Mouse (Mus musculus): ENCODE measurements around the gene Rrm1. TPM values are rescaled to one million over a fixed set of nuclear protein-coding genes. Genes with fewer than 3 reads are reported as not detected.
"Not testable (repeated sequence)": the region's sequence is repeated elsewhere in the genome, so short reads cannot be mapped to it uniquely, and the experiment has no call there.

The Rrm1 gene
- total RNA-seq, 2 experiments from 2014 or later: 133 to 265 TPM

DNA sequence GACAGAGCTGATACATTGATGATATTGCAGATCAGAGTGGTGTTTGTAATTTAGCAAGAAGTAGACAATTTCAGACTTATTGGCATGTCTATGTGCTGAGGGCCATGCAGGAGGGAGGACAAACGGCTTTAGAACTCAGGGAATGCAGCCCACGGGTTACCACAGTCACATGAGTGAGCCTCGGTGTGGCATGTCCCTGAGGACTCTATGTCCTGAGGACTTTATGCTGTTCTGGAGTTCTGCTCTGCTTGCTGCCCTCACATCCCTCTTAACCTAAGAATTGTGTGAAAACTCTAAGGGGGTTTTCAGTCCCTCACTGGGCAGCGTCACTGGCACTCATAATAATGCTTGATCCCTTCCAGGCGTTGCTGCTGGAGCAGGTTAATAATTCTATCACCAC lies 31.2 kb downstream of the Rrm1 start:
- ATAC-seq (replicated peaks; ENCODE audit: low FRiP score, poor library complexity, severe bottlenecking): no peak

DNA sequence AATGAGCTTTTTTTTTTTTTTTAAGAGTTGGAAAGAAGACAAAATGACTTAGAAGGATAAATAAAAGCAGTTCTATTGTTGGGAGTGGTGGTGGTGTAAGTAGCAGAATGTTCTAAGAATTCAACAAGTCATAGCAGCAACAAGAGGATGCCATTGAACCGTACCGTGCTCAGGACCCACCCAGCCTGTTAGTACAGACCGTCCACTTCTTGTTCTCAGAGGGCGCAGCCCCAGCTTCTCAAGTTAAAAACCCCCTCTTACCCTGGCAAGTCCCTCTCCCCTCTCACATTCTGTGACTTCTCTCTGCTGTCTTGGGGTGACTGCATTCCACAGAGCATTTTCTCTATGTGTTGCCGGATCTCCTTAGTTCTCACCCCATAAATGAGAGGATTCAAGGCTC lies 35.1 kb downstream of the Rrm1 start:
- ATAC-seq (replicated peaks; ENCODE audit: low FRiP score, poor library complexity, severe bottlenecking): no peak

DNA sequence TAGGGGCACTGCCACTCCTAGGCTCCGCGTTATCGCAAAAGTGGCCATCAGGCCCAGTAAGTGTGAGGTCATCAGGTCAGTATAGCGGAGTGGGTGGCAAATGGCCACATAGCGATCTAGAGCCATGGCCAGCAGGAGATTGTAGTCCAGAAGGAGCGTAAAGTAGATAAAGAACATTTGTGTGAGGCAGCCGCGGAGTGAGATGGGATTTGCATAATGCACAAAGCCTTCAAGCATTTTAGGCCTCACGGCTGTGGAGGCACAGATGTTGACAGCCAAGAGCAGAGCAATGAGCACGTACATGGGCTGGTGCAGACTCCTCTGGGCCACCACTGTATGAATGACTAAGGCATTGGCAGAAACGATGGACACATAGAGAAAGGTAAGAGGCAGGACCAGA lies 35.9 kb downstream of the Rrm1 start:
- ATAC-seq (replicated peaks; ENCODE audit: low FRiP score, poor library complexity, severe bottlenecking): no peak

DNA sequence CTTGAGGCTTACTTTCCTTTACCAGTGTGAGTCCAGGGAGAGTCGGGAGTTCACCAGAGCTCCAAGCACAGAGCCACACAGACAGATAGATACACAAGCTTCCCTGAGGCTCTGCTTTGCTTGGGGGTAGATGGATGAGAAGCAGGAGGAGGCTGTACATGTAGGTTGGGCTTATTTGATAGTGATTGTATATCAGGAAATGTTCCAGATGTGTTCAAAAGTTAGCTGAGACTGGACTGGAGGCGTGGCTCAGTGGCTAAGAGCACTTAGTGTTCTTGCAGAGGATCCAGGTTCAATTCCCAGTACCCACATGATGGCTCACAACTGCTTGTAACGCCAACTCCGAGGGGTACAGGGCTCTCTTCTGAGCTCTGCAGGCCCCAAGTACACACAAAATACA lies 36.9 kb downstream of the Rrm1 start:
- no peak for ATAC-seq (replicated peaks; ENCODE audit: low FRiP score, poor library complexity, severe bottlenecking)

DNA sequence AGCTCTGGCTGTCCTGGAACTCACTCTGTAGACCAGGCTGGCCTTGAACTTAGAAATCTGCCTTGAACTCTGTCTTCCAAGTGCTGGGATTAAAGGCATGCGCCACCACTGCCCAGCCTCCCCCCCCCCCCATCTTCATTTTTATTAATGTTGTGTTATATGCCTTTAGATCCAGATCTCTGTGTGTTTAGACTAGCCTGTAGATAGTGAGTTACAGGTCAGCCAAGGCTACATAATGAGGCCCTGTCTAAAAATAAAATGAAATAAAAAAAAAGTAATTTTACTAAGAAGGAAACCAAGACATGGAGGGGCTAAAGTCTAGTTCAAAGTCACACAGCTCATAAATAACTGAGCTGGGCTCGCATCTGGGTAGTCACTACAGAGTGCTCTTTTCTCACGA lies 37.4 kb downstream of the Rrm1 start:
- no peak for ATAC-seq (replicated peaks; ENCODE audit: low FRiP score, poor library complexity, severe bottlenecking)

DNA sequence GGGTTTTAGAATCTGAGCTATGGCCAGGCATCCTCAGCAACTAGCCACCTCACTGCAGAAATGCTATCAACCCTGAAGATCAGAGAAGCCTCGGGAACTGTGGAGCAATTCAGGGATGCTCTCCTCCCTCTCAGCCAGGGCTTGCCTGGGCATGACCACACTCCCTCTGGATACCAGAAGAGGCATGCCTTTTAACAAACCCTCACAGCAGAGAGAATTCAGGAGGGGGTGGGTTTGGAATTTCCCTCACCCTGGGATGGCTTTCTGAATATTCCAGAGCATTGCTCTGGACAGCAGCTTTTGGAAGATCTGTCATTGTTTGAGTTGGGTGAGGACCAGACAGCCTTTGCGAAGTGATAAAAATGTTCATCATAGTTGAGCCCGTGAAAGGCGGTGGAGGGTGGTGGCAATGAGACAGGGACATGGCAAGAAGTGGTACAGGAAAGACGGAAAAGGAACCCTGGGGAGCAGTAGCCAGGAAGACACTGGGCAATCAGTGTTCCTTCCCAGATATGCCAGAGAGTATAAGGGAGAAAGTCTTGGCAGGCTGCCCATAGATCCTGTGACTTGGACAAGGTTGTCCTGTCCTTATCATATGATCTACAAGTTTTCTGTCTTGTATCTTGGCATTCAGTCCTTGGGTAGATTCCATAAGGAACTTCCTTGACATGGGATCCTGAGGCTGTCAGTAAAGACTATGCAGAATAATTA lies 38.0 kb downstream of the Rrm1 start:
- ATAC-seq (replicated peaks; ENCODE audit: low FRiP score, poor library complexity, severe bottlenecking): no peak

DNA sequence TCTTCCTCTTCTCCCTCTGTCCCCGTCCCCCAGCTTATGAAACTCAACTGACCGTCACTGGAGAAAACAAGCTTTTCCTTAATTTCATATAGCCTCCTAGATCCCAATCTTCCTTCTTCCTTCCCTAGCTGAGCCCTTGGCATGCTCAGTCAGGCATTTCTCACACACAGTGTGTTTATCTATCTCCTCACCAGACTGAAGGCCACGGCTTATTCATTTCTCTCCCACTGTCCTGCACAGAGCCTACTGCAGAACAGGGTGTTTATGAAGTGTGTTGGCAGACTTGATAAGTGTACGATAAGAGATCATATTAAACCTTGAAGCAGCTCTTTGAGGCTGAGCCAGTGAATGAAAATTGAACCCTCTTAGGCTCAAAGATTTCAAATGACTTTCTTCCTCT lies 39.3 kb downstream of the Rrm1 start:
- ATAC-seq (replicated peaks; ENCODE audit: low FRiP score, poor library complexity, severe bottlenecking): no peak

DNA sequence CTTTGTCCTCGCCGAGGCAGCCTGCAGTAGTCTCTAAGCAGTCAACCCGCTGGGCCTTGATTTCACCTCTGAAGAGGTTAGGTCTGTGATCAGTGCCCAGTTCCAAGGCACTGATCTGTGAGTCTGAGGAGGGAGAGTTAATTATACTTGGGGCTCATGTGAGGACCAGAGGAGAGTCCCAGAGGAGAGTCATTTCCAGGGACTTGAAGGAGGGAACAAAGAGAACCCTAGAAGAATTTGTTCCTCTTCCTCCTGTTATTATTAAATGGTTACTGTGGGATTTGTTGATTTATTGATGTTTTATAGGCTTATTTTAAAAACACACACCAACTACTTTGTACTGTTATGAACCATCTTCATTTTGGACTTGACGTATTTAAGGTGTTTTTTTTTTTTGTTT lies 40.1 kb downstream of the Rrm1 start, which contains the start of gene Olfr543:
TSS of gene Olfr543 (minus strand) at position 101 of the 400 bp plus-strand sequence.
- no peak for ATAC-seq (replicated peaks; ENCODE audit: low FRiP score, poor library complexity, severe bottlenecking)

DNA sequence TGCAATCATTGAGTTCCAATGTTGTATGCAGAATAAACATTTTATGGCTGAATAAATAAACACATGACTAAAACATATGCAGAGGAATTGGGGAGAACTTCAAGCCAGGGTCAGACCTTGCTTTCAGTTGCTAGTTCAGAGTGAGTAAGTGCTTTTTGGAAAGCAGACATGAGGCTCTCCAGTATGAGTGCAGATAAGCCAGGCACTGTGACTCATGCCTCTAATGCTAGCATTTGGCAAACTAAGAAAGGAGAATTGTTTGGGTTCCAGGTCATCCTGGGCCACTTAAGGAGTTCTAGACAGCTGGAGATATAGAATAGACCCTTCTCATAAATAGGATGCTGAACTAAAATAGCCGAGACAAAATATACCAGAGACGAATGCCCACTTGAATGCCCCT lies 42.2 kb downstream of the Rrm1 start:
- ATAC-seq (replicated peaks; ENCODE audit: low FRiP score, poor library complexity, severe bottlenecking): no peak

DNA sequence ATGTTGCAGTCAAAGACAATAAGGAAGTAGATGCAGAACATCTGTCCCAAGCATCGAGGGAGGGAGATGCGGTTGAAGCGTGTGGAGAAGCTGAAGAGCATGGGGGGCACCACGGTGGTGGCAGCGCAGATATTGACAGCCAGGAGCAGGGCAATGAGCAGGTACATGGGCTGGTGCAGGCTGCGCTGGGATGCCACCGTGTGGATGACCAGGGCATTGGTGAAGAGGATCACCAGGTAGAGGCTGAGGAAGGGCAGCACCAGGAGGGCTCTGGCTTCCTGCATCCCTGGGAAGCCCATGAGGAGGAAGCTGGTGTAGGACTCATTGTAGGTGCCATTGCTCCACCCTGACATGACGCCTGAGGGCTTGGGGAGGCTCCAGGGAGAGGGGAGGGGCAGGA lies 43.3 kb downstream of the Rrm1 start:
- ATAC-seq (replicated peaks; ENCODE audit: low FRiP score, poor library complexity, severe bottlenecking): not testable (repeated sequence)

DNA sequence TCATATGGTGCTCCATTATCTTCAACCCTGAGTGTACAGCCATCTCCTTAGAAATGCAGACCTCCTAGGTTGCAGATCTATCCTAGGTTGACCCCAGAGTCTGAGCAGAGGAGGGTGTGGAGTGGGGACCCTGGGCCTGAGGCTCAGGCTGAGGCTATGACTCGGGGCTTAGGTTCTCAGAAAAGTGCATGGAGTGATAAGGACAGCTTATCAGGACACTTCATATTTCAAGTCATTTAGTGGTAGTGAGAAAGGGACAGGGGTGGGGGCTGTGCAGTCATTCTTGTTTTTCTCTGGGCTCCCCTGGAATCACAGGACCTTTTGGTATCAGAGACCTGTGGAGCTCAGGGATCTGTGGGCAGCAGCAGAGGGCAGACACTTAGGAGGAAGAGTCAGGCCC lies 44.6 kb downstream of the Rrm1 start:
- no peak for ATAC-seq (replicated peaks; ENCODE audit: low FRiP score, poor library complexity, severe bottlenecking)

DNA sequence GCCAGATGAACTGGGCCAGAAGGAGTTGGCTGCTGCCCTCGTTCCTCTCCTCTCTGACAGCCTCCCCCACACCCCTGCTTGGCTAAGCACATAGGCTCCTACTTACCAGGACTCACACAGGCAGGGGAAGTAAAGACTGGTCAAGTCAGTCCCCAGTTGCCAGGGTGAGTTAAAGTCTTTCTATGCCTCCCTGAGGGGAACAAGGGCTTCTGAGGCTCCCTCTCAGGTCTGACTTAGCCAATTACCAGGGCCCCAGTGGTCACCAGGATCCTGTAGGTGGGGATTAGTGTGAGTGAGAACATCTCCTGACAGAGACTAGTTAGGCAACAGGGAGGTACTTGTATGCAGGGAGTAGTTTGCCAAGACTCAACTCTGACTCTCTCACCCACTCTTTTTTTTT lies 46.7 kb downstream of the Rrm1 start, which contains the start of gene Olfr544:
TSS of gene Olfr544 (minus strand) at position 153 of the 400 bp plus-strand sequence.
- no peak for ATAC-seq (replicated peaks; ENCODE audit: low FRiP score, poor library complexity, severe bottlenecking)

DNA sequence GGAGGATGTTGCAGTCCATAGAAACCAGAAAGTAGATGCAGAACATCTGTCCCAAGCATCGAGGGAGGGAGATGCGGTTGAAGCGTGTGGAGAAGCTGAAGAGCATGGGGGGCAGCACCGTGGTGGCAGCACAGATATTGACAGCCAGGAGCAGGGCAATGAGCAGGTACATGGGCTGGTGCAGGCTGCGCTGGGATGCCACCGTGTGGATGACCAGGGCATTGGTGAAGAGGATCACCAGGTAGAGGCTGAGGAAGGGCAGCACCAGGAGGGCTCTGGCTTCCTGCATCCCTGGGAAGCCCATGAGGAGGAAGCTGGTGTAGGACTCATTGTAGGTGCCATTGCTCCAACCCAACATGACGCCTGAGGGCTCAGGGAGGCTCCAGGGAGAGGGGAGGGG lies 52.9 kb downstream of the Rrm1 start:
- ATAC-seq (replicated peaks; ENCODE audit: low FRiP score, poor library complexity, severe bottlenecking): peak; percentile 46

DNA sequence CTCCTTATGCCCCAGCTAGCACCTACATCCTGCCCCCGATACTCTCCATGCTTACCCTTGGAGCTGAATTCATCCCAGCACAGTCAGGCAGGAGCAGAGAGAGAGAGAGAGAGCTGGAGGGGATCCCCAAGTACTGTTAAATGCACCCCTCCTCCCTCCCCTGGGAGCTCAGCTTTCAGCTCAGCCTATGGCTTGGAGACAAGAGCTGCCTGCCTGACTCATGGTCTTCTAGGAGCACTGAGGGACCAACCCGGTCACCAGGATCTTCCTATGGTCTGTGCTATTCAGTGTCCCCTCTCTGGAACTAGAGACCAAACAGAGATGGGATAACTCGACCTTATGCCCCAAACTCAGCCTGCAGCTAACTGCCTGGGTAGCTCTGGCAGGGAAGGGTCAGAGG lies 58.0 kb downstream of the Rrm1 start, which contains the start of gene Olfr545:
TSS of gene Olfr545 (minus strand) at position 101 of the 400 bp plus-strand sequence.
- ATAC-seq (replicated peaks; ENCODE audit: low FRiP score, poor library complexity, severe bottlenecking): no peak

DNA sequence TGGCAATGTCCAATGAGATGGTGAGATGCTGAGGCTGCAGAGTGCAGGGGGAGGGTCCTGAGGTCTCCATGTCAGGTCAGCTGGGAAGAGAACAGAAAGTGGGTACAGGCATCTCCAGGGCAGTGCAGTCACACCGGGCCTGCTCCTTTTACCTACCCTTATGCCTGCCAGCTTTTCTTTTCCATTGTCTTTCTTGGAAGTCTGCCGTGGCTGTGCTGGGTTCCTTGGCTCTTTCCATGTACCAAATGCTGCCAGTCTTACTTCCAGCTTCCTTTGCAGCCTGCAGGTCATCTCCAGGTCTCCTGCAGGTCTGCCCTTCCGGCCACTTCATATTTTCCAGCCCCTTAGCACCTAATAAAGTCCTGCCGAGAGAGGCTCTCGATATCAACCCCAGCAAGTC lies 60.5 kb downstream of the Rrm1 start:
- ATAC-seq (replicated peaks; ENCODE audit: low FRiP score, poor library complexity, severe bottlenecking): no peak

DNA sequence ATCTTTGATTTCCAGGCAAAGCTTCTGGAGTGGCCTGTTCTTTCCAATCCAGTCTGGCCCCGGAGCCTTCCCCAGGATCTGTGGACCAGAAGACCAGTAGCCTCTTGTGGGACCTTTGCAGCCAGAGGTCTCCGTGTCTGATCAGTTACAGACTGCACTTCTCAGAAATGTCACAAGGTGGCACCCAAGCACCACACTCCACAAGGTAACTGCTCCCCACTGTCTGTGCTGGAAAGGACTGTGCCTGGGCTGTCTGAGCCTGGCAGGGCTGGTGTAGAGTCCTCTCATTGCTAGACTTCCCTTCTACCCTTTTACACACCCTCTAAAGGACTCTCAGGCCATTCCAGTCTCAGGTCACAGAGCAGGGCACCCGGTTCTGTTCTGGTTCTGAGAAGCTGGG lies 65.4 kb downstream of the Rrm1 start:
- ATAC-seq (replicated peaks; ENCODE audit: low FRiP score, poor library complexity, severe bottlenecking): peak; percentile 80

DNA sequence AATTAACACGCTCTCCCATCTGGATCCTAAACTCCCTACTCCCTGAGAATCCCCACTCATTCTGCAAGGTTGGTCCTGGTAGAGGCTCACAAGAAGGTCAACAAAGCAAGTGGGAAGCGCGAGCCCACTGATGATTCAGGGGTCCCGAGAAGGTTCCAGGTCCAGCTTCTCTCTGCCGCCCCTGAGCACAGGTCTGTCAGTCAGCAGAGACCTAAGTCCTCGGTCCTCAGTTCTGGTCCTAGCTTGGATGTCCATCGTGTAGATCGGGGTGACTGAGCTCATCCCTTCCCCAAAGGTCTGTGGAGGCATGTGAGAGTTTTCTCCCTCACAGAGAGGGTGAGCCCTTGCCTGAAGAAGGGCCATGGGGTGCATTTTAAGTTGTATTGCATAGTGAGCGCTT lies 66.6 kb downstream of the Rrm1 start:
- ATAC-seq (replicated peaks; ENCODE audit: low FRiP score, poor library complexity, severe bottlenecking): no peak

DNA sequence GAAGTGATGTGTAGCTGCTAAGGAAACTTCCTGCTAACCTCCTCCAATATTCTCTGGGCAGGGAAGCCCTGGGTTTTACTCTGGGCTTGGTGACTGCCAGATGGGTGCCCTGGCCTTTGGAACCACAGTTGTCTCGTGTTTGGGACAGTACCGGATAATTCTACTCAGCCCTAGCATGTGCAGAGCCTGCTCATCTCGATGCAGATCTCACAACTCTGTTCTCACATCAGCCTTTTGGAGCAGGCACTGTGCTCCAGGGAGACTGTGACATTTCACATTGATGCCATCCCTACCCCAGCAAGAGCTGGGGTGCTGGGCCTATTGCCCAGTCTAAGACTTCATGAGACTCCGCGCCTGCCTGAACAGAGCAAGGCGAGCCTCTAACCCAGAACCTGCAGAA lies 67.2 kb downstream of the Rrm1 start:
- ATAC-seq (replicated peaks; ENCODE audit: low FRiP score, poor library complexity, severe bottlenecking): no peak

DNA sequence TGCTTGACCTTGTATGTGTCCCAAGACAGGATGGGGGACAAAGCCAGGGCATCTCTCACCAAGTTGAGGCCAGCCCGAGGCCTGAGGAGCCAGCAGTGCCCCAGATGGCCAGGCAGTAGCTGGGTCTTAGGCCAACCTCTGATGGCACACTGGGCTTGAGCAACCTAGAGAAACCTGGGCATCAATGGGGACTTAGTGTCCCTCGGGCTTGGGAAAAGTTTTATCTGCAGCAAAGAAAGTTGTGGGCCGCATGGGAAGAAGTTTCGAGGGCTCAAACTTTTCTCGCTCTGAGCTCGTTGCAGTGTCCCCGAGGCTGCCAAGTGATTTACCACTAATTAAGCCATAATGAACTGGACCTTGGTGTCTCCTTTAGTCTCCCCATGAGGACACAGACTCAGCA lies 68.2 kb downstream of the Rrm1 start:
- ATAC-seq (replicated peaks; ENCODE audit: low FRiP score, poor library complexity, severe bottlenecking): no peak

DNA sequence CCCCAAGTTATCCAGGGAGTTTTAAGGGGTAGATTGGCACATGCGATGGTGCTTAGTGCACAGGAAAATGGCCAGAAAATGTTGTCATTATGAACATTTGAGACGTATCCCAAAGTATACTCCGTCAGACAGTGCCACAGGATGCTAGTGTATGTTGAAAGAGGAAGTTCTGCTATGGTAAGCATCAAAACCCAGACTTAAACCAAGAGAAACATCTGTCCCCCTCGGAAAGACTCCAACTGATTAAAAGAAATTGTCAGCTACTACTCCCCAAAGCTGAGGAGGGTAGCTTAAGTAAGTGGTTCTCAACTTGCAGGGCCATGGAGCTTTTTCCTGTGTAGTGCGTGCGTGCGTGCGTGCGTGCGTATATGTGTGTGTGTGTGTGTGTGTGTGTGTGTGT lies 70.4 kb downstream of the Rrm1 start:
- ATAC-seq (replicated peaks; ENCODE audit: low FRiP score, poor library complexity, severe bottlenecking): no peak

DNA sequence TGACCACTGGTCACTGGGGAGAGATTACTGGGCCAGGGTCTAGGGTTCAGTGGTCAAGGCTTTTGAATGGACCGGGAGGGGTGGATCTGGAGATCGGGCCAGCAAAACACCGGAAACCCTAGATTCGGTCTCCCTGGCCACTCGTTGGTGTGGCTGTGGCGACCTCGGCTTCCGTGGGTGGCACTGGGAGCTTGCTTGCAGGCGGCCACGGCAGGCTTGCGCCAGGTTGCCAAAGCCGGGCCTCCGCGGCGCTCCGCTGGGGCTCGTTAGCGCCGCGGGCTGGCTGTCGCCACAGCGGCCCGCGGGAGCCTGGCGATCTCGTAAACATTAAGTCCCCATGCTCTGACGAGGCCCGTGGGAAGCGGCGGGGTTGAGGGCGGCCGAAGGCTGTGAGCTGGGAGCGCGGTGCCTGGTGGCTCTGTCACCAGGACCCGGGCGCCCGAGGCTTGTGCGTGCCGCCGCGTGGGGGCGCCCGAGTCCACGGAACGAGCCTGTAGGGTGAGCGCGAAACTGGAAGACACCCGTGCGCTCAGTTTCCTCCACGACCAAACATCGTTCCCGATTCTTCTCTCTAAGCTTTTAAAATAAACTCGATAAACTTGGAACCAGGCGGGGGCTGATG lies 71.4 kb downstream of the Rrm1 start:
- peak; percentile 58; the same call in 1 of the 2 replicates for ATAC-seq (replicated peaks; ENCODE audit: low FRiP score, poor library complexity, severe bottlenecking)

DNA sequence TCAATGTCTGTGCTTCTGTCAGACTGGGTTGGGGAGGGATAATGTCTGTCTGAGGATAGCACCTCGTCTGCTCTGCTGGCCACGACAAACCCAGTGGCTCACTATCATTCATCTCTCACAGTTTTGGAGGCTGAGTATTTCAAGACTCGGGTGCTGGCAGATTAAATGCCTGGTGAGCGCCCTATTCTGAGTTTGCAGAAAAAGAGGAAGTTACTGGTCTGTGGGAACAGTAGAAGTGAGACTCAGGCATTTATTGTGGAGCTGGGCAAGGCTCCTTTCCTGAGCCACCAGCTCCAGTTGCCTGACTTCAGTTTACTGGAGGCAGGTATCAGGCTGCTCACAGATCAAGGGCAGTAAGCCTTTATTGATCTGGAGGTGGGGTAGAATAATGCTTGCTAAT lies 72.6 kb downstream of the Rrm1 start:
- no peak for ATAC-seq (replicated peaks; ENCODE audit: low FRiP score, poor library complexity, severe bottlenecking)

Measured in erythroblast, adult 5-6 weeks (primary cell).